Mouse (Mus musculus) thymus, postnatal 0 days (tissue): ENCODE data around the gene Mycl. TPM values are rescaled to one million over a fixed set of nuclear protein-coding genes. Genes with fewer than 3 reads are reported as not detected.
"Not testable (repeated sequence)": the region's sequence is repeated elsewhere in the genome, so short reads cannot be mapped to it uniquely, and the experiment has no call there.

Experiments used
- DNase-seq: peaks from one replicate; pipeline ENCODE4 v3.0.0-alpha.2; 2015; ENCODE audit warnings: low spot score
- polyA plus RNA-seq: library from polyadenylated mRNA; unstranded; fragments of >200 nt; fragmentation: Nextera tagmentation; extraction: Ambion mirVana; gene quantifications from 2 replicates; pipeline ENCODE4 v1.2.1, GENCODE M21; 2015

The Mycl gene
- polyA plus RNA-seq, 1 experiment from 2014 or later, result 1.6 TPM

DNA sequence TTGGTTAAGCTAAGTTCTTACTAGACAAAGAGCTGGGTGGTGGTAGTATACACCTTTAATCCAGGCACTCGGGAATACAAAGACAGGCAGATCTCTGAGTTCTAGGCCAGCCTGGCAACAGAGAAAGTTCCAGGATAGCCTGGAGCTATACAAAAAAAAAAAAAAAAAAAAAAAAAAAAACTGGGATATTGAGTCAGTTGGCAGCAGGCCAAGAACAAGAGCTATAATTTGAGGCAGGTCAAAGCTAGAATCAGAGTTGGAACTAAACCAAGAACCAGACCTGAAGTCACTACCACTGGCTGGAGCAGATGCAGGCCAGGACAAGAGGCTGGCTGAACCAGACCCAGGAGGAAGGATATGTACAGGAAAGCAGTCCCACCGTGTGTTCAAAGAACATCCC is 14.8 kb upstream of the Mycl start:
- DNase-seq, result no peak

DNA sequence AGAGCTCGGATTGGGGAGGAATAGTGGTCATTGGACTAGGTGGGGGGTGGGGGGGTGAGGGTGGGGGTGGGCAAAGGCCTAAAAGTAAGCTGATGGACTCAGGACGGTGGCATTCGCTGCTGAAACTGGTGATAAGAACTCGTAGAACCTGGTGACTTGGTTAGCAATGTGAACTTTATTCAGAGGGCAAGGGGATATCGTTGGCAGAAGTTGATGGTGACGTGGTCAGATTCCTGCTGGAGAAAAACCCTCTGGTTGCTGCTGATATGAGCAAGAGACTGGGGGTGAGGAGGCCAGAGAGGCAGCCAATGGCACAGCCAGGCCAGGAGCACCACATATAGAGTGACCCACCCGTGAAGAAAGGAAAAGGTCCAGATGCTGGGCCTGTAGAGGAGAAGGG is 14.2 kb upstream of the Mycl start:
- no peak for DNase-seq

DNA sequence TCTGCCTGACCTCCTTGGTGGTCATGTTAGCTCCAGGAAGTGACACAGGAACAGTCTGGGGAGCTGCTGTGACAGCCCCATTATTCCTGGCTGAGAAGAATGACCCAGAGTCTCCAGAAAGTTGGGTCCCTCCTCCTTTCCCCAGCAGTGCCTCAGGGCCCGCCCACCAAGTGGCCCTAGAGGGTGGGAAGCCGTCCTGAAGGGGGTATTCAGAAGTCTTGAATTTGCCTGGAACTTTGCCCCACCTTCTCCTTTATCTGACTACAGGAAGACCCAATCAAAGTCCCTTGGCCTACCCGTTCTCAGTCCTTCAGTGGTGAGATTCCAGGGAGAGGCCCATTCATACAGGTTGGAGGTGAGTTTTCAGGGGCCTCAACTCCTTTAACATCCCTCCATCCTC is 13.5 kb upstream of the Mycl start:
- no peak for DNase-seq

DNA sequence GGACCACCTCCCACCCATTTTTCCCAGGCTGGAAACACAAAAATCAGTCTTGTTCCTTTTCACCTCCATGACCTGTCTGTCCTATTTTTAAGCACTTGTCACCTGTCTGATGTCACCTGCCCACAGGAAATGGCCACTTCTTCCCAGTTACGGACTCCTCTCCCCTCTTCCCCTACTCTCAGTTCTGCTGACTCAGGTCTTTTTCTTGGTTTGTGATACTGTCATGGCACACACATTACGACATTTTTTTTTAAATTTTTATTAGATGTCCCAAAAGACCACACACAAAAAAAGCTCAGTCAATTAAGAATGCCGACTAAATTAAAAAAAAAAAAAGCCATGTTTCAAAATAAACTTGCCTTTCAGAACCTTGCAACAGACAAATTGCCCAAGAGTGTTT is 12.9 kb upstream of the Mycl start:
- no peak for DNase-seq

DNA sequence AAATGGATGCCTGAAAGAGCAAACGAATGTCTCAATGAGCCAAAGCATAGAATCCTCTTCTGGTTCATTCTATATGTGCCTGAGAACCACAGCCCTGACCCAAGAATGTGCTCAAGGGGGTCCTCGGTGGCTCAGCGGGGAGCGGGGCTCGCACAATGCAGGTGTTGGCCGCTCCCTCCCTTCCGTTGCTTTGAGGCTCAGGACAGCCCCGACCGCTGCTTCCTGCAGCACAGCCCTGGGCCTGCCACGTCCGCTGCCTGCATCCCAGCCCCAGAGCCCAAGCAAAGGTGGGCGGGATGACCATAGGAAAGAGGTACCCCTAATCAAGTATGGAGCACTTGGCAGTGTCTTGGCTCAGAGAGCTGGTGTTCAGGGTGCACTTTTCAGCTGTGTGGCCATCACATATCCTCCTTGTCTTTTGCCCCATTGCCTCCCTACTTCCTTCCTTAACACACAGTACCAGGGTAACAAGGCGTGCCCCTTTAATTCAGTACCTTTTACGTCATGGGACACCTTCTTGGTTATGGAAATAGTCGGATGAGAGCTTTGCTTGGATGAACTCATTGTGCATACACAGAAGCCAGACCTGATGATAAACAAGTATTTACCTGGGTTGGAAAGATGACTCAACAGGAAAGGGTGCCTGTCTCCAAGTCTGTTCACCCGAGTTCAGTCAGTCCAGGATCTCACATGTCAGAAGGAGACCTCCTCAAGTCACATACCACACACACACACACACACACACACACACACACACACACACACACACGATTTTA is 11.8 kb upstream of the Mycl start:
- DNase-seq, result peak; percentile 55

DNA sequence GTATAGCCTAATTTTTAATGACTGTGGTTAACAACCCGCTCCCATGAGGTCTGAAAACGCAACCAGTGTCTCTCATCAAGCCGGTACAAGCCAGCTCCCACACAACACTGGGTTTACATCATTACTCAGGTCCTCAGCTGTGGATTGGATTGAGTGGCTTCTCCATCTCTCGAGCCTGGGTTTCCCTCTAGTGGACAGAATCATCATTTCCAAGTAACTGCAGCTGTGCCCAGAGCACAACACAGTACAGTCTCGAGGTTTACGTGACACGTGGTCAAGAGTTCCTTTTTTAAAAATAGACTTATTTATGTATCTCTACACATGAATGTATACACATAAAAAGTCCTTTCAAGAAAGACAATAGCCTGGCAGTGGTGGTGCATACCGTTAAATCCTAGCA is 10.3 kb upstream of the Mycl start:
- DNase-seq, result peak; percentile 82

DNA sequence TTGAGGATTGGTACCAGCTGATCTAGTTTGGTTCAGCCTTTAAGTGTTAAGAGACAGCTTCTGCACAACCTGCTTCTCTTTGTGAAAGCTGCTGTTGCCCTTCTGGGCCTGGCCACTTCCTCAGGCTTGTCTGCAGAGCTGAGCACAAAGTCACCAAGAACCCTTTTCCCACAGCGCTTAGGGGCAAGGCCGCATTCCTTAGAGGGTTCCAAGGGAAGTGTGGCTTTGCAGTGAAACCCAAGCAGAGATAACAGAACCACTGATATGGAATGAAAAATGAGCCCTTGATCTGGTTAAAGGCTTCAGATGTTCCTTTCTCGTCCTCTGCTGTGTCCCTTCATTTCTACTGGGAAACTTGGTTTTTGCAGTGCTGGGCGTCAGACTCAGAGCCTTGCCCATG is 8.0 kb upstream of the Mycl start:
- no peak for DNase-seq

DNA sequence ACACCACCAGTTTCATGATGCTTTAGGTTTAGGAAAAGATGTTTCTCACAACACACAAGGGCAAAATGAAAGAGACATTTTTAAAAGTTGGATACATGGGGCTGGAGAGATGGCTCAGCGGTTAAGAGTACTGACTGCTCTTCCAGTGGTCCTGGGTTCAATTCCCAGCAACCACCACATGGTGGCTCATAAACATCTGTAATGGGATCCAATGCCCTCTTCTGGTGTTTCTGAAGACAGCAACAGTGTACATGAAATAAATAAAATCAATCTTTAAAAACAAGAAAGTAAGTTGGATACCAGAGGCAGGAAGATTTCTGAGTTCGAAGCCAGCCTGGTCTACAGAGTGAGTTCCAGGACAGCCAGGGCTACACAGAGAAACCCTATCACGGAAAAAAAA is 7.4 kb upstream of the Mycl start:
- peak; percentile 42 for DNase-seq

DNA sequence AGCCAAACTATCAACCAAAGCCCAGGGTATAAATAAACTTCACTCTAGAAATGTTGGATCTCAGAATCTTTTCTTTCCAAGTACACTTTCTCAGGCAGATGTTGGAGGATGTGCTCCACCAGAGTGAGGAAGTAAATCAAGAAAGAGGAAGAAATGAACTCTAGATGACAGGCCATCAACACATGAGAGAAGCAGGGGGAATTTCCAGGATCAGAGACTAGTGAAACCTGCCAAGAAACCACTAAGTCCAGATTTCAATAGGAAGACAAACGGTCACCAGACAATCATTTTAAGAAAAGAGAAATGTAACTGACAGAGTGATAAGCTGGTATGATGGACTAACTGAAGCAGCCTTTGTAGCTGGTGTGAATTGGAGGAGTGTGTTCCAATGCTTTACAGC is 4.3 kb upstream of the Mycl start:
- no peak for DNase-seq

DNA sequence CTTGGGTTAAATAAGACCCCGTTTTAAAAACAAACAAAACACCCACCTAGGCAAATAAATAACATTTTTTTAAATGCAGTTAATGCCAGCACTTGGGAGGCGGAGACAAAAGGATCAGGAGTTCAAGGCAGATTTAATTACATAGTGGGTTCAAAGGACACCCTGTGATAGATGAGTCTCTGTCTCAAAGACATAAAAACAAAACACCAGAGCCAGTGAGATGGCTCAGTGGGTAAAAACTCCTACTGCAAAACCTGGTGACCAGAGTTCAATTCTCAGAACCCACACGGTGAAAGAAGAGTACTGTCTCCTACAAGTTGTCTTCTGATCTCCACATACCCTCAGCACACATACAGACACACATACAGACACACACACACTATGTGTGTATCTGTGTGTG is 3.2 kb upstream of the Mycl start:
- no peak for DNase-seq

DNA sequence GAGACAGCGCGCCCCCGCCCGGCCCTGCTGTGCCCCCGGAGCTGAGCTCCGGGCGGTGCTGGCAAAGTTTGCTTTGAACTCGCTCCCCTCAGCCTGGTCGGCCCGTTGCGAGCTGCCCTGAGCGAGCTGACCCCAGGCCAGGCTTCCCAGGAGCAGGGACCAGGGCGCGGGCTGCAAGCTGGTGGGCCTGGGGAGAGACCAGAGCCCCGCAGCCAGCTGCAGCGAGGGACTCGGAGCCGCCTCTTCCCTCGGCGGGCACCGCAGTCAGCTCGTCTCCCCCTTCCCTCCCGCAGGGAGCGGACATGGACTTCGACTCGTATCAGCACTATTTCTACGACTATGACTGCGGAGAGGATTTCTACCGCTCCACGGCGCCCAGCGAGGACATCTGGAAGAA is 767 bp downstream of the Mycl start:
- peak; percentile 26 for DNase-seq

DNA sequence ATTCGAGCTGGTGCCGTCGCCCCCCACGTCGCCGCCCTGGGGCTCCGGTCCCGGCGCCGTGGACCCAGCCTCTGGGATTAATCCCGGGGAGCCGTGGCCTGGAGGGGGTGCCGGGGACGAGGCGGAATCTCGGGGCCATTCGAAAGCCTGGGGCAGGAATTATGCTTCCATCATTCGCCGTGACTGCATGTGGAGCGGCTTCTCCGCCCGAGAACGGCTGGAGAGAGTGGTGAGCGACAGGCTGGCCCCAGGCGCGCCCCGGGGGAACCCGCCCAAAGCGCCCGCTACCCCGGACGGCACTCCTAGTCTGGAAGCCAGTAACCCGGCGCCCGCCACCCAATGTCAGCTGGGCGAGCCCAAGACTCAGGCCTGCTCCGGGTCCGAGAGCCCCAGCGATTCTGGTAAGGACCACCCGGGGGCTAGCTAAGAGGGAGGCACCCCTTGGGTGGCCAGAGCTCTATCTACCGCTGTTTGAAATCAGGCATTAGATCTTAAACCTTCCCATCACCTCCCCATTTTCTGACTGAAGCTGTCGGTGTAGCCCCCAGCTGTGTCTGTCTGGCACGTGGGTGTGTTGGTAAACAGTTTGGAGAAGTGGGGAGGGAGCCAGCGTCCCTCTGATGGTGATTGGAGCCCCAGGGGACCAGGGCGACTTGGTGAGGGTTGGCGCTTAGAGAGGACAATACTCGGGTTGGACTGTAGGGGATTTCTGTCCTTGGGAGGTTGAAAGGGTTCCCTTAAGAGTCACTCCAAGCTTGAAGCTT is 1.3 kb downstream of the Mycl start:
- peak; percentile 16 for DNase-seq

DNA sequence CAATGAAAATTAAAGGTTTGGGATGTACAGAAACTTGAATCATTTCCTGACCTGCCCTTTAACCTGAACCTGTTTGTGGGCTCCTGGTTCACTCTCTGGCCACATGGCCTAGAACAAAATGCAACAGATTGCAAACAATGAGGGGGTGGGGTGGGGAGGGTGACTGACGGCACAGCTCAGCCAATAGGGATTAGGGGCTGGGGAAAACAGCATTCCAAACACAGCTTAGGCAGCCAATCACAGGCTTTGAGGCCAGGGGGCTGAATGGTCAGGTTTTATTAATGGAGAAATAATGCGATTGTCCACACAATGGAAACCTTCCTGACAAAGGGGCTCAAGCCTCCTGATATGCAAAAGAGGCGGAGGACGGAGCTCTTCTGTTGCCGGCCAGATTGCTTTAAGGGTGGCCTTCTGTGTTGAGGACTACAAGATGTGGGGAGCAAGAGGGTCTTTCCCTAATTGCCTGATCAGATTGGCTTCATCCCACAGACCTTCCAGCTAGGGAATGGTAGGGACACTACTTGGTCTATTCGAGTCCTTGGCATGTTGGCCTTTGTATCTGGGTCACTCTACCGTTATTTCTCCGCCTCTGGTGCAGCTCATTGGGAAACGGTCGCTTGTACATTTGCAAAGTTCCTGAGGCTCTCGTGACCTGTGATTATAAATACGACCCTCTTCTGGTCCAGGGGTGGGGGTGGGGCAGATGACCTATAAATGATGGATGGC is 3.2 kb downstream of the Mycl start:
- no peak for DNase-seq

DNA sequence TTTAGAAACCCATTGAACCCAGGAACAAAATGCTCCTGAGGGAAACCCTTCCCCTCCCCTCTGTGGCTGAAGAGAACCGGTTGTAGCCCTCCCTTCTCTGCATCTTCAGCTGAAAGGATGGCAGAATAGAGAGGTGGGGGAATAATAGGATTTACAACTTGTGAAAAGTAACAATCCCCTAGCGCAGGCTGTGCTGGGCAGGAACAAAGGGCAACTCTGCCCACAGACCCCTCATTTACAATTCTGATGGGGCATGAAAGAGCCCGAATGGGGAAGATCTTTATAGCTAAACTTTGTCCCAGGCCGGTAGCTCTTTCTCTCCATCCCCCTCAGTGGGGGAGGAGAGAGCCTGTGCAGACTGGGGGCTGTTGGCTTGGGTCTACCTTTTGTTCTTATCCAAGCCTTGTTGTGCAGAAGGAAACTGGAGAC is 3.8 kb downstream of the Mycl start:
- no peak for DNase-seq

DNA sequence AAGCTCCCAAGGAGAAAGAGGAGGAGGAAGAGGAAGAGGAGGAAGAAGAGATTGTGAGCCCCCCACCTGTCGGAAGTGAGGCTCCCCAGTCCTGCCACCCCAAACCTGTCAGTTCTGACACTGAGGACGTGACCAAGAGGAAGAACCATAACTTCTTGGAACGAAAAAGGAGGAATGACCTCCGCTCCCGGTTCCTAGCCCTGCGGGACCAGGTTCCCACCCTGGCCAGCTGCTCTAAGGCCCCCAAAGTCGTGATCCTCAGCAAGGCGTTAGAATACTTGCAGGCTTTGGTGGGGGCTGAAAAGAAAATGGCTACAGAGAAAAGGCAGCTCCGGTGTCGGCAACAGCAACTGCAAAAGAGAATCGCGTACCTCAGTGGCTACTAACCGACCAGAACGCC is 4.7 kb downstream of the Mycl start:
- no peak for DNase-seq

DNA sequence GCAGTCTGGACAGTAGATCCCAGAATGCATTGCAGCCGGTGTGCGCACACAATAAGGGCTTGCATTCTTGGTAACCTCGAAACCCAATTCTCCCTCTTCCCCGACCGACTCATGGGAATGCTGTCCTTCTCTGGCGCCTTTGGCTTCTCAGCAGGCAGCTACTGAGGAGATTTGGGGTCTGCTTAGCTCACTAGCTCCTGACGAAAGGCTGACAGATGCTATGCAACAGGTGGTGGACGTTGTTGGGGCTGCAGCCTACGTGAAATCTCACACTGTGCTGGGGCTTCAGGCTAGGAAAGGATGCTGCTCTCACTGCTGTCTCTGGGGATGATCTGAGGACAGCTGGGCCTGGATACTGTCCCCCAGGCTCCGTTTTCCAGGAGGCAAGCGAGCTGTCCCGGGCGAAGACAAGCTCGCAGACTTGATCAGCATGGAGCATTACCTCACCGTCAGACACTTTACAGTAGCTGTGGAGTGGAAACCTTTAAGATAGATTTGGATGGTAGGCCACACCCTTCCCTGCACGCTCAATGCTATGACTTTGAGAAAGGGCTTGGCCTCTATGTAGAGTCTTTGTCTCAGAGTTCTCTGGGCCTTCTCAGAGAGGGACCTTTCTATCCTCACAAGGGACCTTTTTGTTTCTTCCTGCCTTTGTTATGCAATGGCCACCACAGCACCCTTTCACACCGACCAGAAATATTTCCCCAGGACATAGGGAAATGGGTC is 5.3 kb downstream of the Mycl start:
- DNase-seq, result no peak

DNA sequence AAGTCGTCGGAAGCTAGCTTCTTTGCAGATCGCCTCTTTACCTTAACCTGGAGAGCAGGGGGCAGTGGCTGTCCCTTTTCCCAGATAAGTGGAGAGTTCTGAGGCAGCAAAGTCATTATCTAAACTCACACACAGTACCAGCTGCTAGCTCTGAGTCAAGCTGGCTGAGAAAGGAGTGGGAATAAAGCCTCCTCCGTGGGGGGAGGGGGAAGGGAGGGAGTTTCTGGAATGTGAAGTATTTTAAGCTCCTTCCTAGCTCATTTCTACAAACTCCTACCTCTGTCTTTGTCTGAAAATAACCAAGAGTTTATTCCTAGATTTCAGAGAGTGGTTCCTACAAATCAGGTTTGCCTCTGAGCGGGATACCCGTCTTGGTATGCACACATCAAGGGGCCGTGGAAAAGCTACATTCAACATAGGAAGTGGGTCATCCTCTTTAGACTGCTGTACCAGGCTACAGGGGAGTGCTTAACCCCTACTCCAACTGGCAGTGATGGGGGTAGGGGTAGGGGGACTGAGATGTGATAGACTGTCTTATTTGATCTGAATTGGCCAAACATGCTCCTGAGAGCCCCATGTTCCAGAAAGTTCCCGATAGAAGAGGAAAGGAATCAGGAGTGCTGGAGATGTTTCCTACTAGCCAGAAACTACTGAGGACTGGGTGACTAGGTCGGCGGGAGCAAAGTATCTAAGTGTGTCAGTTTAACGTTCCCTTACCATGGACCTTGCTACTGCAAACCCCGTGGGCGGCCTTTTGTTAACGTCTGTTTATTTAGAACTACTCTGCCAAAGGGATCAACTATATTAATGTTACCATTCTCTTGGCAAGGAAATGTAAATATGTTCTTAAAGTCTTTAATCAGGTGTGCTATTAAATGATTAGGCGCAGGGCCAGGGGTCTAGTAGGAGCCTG is 9.9 kb downstream of the Mycl start:
- DNase-seq, result no peak

DNA sequence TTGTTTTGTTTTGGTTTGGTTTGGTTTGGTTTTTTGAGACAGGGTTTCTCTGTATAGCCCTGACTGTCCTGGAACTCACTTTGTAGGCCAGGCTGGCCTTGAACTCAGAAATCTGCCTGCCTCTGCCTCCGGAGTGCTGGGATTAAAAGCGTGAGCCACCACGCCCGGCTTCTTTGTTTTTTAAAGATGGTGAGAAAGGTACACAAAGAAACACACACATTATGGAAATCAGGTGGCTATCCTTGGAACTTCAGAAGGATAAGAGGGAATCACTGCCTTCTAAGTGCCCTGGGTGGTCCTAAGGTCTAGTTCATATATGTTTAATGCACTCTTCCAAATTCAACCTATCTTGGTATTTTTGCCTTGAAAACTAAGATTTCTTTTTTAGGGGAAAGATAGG is 17.0 kb downstream of the Mycl start:
- not testable (repeated sequence) for DNase-seq

DNA sequence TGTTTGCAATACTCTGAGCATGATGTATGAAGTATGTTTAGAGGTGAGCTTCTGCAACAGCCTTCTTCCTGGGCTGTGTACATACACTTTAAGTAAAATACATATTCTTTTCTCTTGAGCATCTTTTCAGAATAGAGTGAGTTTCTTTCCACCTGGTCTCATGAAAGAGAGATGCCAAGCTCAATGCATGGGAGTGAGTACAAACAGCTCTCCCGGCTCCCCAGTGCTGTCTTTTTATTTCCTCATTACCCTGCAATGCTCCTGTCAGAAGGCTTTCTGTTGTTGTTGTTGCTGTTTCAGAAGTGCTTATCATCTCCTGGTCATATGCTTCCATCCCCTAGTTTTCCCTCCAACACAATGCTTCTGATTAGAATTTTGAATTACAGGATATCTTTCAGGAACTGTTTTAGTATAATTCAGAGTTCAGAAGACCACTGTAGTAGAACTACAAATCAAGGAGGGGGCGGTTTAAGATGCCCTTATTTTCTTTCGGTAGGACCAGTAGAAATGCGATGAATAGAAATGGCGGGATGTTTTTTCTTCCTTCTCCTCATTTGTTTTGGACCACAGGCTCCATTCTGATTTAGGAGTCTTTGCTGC is 18.0 kb downstream of the Mycl start:
- no peak for DNase-seq

DNA sequence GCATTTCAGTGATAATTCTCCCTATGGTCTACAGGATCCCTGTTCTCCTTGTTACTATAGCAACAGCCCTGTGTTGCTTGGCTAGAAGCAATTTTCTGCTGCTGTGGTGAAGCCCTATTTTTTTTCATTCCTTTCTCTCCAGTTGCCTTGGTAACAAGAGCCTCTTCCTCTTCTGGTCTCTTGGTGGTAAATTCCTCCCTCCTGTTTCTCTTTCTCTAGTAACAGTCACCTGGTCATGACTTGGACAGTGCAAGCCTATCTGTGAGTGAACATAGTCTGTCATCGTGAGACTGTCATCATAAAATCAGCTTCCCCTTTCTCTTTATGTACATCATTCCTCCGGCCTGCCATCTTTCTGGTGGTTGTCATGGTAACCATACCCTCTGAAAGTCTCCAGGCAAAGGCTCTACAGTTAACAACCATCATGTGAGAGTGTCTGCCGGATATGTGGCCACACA is 18.5 kb downstream of the Mycl start:
- no peak for DNase-seq
